Comparison of ENCODE assay signal across 12 mouse cellular contexts in the genomic region with DNA sequence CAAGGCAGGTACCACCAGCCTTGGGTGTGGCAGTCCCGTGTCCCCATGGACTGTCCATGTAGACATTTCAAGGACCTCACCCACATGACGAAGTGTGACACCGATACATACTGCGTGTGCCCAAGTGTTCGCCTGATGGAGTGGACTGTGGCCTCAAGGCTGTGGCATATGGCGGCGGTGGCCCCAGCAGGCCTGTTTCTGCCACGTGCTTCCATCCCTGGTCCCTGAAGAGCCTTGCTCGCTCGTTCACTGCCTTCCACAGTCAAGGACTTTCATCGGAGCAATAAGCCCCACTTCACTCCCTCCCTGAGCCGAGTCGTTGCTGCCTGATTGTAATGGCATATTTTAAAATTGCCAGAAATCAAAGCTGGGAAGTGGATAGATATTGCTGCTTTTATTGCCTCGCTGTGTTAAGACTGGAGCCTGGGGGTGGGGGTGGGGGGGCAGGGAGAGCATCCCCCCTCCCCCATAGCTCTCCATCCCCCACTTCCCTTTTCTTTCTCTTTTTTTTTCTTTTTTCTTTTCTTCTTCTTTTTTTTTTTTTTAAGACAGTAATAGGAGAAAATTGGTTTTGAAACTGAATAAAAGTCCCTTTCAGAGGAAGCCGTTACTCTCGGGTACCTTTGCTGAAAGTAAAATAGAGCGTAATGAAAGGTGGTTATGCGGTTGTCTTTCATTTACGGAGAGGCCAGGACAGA. TPM values are rescaled to one million over a fixed set of nuclear protein-coding genes. Genes with fewer than 3 reads are reported as not detected.
DNase-seq lines count a peak whose midpoint lies in the region; ATAC-seq lines count a peak whose summit lies in the region.
"Had no signal": no experiment of that assay in that cellular context is flagged by ENCODE, and none has a peak within 500 bp of the region (broad histone marks: within the 10 kb centered on the region; RNA-seq: fewer than 3 reads in every experiment).

No protein-coding gene starts in this region.

- peaks cover 92% of the 10 kb centered on the region for H3K4me1 ChIP-seq in megakaryocyte, embryonic 14.5 days
- H3K4me1 ChIP-seq in forebrain, embryonic 11.5 days (replicated peaks; ENCODE audit: control insufficient read depth, insufficient read depth, low read length) = peaks cover 55% of the 10 kb centered on the region
- peaks cover 71% of the 10 kb centered on the region for H3K4me1 ChIP-seq in hindbrain, embryonic 16.5 days (ENCODE audit: control insufficient read depth, insufficient read depth, low read depth, low read length)
- H3K4me1 ChIP-seq in neural tube, embryonic 13.5 days (replicated peaks) = peaks cover 91% of the 10 kb centered on the region

- no peaks in the 10 kb centered on the region for H3K36me3 ChIP-seq in megakaryocyte, embryonic 14.5 days (replicated peaks; ENCODE audit: low read length)
- no peaks in the 10 kb centered on the region for H3K36me3 ChIP-seq in forebrain, embryonic 11.5 days (ENCODE audit: control insufficient read depth, insufficient read depth, low read length)
- H3K36me3 ChIP-seq in hindbrain, embryonic 16.5 days (ENCODE audit: control insufficient read depth, insufficient read depth, low read length) = peaks cover 9% of the 10 kb centered on the region; the same call in 1 of the 2 replicates
- peaks cover 12% of the 10 kb centered on the region for H3K36me3 ChIP-seq in neural tube, embryonic 13.5 days
- H3K36me3 ChIP-seq: limb, embryonic 15.5 days had no signal

- no peak overlapping the region for H3K9ac ChIP-seq in forebrain, embryonic 11.5 days (ENCODE audit: low read length)
- peak overlapping the region; percentile 46; the same call in 1 of the 2 replicates for H3K9ac ChIP-seq in hindbrain, embryonic 16.5 days (ENCODE audit: low read depth, low read length)
- H3K9ac ChIP-seq in neural tube, embryonic 13.5 days = peak overlapping the region; percentile 41
- H3K9ac ChIP-seq: limb, embryonic 15.5 days had no signal

- H3K4me3 ChIP-seq in megakaryocyte, embryonic 14.5 days (replicated peaks) = peak overlapping the region; percentile 25
- no peak overlapping the region for H3K4me3 ChIP-seq in forebrain, embryonic 11.5 days (ENCODE audit: low read depth, low read length)
- H3K4me3 ChIP-seq in hindbrain, embryonic 16.5 days (ENCODE audit: low read length) = no peak overlapping the region
- no peak overlapping the region for H3K4me3 ChIP-seq in neural tube, embryonic 13.5 days
- H3K4me3 ChIP-seq: limb, embryonic 15.5 days had no signal

- H3K27ac ChIP-seq in forebrain, embryonic 11.5 days (ENCODE audit: low read depth, low read length) = peak overlapping the region; percentile 57
- H3K27ac ChIP-seq in hindbrain, embryonic 16.5 days (ENCODE audit: low read depth, low read length) = peak overlapping the region; percentile 55
- peak overlapping the region; percentile 61 for H3K27ac ChIP-seq in neural tube, embryonic 13.5 days (replicated peaks)
- H3K27ac ChIP-seq: limb, embryonic 15.5 days had no signal

- peaks cover 9% of the 10 kb centered on the region for H3K27me3 ChIP-seq in megakaryocyte, embryonic 14.5 days (replicated peaks)
- H3K27me3 ChIP-seq in forebrain, embryonic 11.5 days (ENCODE audit: control insufficient read depth, insufficient read depth, low read length) = no peaks in the 10 kb centered on the region
- no peaks in the 10 kb centered on the region for H3K27me3 ChIP-seq in hindbrain, embryonic 16.5 days (replicated peaks; ENCODE audit: control insufficient read depth, insufficient read depth, low read length)
- no peaks in the 10 kb centered on the region for H3K27me3 ChIP-seq in neural tube, embryonic 13.5 days

- H3K4me2 ChIP-seq in forebrain, embryonic 11.5 days (ENCODE audit: low read depth, low read length, severe bottlenecking) = peak overlapping the region; percentile 27; the same call in 1 of the 2 replicates
- H3K4me2 ChIP-seq in hindbrain, embryonic 16.5 days (ENCODE audit: low read length) = no peak overlapping the region; the same call in 1 of the 2 replicates
- H3K4me2 ChIP-seq in neural tube, embryonic 13.5 days = peak overlapping the region; percentile 20
- H3K4me2 ChIP-seq: limb, embryonic 15.5 days had no signal

- WGBS in forebrain, embryonic 11.5 days = 47% methylated on average over 19 of the region's 19 CpGs
- 40% methylated on average over 19 of the region's 19 CpGs for WGBS in hindbrain, embryonic 16.5 days
- WGBS in neural tube, embryonic 13.5 days = 38% methylated on average over 19 of the region's 19 CpGs

- H3K9me3 ChIP-seq in megakaryocyte, embryonic 14.5 days = no peaks in the 10 kb centered on the region
- no peaks in the 10 kb centered on the region for H3K9me3 ChIP-seq in forebrain, embryonic 11.5 days (ENCODE audit: control insufficient read depth, low read length)
- no peaks in the 10 kb centered on the region for H3K9me3 ChIP-seq in hindbrain, embryonic 16.5 days (ENCODE audit: control insufficient read depth, low read length)
- H3K9me3 ChIP-seq in neural tube, embryonic 13.5 days = no peaks in the 10 kb centered on the region
- H3K9me3 ChIP-seq: limb, embryonic 15.5 days had no signal

- DNase-seq in forebrain, embryonic 11.5 days (ENCODE audit: low spot score) = no peak
- DNase-seq in B cell, adult 2 months = no peak
- DNase-seq in cerebellum, postnatal 4 days (ENCODE audit: low spot score in 2 of 2) = no peak
- no peak for DNase-seq in adipocyte (ENCODE audit: low spot score)
- DNase-seq: cerebellum, postnatal 25 days; heart, postnatal 36 days; right cerebral cortex, postnatal 25 days had no signal

- no peak for ATAC-seq in megakaryocyte, adult 5-6 weeks (ENCODE audit: poor library complexity, severe bottlenecking)
- 0 out of 2 replicates have a peak, but pooled peaks have one; percentile 11 for ATAC-seq in forebrain, embryonic 11.5 days (replicated peaks; ENCODE audit: low FRiP score)
- no peak for ATAC-seq in hindbrain, embryonic 16.5 days
- ATAC-seq in neural tube, embryonic 13.5 days (ENCODE audit: low read depth) = 0 out of 2 replicates have a peak, but pooled peaks have one; percentile 12

RNA-seq across cellular contexts. Expression of gene Fam222a, which starts 24.8 kb away (rescaled TPM):
- polyA plus RNA-seq in megakaryocyte, embryonic 14.5 days (2012; ENCODE audit: insufficient read depth, low replicate concordance) = 0.34 and 9.8 TPM in 2 replicates
- 0.16 and 0.22 TPM in 2 replicates for total RNA-seq in megakaryocyte, adult 5-6 weeks (2015)
- 0.11 and 0.69 TPM in 2 replicates for total RNA-seq in megakaryocyte, adult 5-6 weeks (2017)
- 8.7 and 9.4 TPM in 2 replicates for polyA plus RNA-seq in forebrain, embryonic 11.5 days (2014; fragmentation: Nextera tagmentation; extraction: Ambion mirVana)
- polyA plus RNA-seq in hindbrain, embryonic 16.5 days (2015; fragmentation: Nextera tagmentation; extraction: Ambion mirVana) = 4.7 and 4.9 TPM in 2 replicates
- 6.1 and 6.8 TPM in 2 replicates for polyA plus RNA-seq in neural tube, embryonic 13.5 days (2015; fragmentation: Nextera tagmentation; extraction: Ambion mirVana)

Comparison
In these comparisons a context has a peak if more than half of its experiments do, and no peak if none do; other contexts are left out.
1. ATAC-seq: peak in forebrain, embryonic 11.5 days (single experiment) and neural tube, embryonic 13.5 days (single experiment); none in megakaryocyte, adult 5-6 weeks (single experiment) and hindbrain, embryonic 16.5 days (single experiment).
2. Peak in every context shown above with its lines, with median percentiles within 50 percentile points of each other: H3K27ac ChIP-seq.